Mouse (Mus musculus) kidney, embryonic 14.5 days (tissue): ENCODE data around the gene Camkv. TPM values are rescaled to one million over a fixed set of nuclear protein-coding genes. Genes with fewer than 3 reads are reported as not detected.

ENCODE experiments used
- ATAC-seq: fragments of 200-750 bp; cut with Nextera tagmentation; 2 replicates; pipeline ENCODE4 v1.8.0; 2017; ENCODE audit warnings: moderate number of reproducible peaks, mild to moderate bottlenecking, moderate TSS enrichment, moderate library complexity; ENCODE audit not compliant: low FRiP score, low TSS enrichment
- H3K27ac ChIP-seq: fragments of 300-500 bp; sonication (generic); 2 replicates; pipeline ENCODE4 v1.5.1; 2014; ENCODE audit warnings: low read depth, mild to moderate bottlenecking, low read length, moderate library complexity, mixed read lengths
- H3K27me3 ChIP-seq: fragments of 300-500 bp; sonication (generic); 2 replicates; pipeline ENCODE4 v1.6.1; 2014; ENCODE audit warnings: mild to moderate bottlenecking, low read length; ENCODE audit not compliant: control insufficient read depth, insufficient read depth
- H3K36me3 ChIP-seq: fragments of 300-500 bp; sonication (generic); 2 replicates; pipeline ENCODE4 v1.6.1; 2014; ENCODE audit warnings: low read length, mixed read lengths; ENCODE audit not compliant: control insufficient read depth, insufficient read depth
- H3K4me1 ChIP-seq: fragments of 300-500 bp; sonication (generic); 2 replicates; pipeline ENCODE4 v1.6.1; 2014; ENCODE audit warnings: low read length, mixed read lengths; ENCODE audit not compliant: control insufficient read depth, insufficient read depth
- H3K4me2 ChIP-seq: fragments of 300-500 bp; sonication (generic); replicated peaks from 2 replicates; pipeline ENCODE4 v1.6.1; 2014; ENCODE audit warnings: low read depth, mild to moderate bottlenecking, low read length
- H3K4me3 ChIP-seq: fragments of 300-500 bp; sonication (generic); 2 replicates; pipeline ENCODE4 v1.5.1; 2014; ENCODE audit warnings: mild to moderate bottlenecking, low read length
- H3K9ac ChIP-seq: fragments of 300-500 bp; sonication (generic); 2 replicates; pipeline ENCODE4 v1.6.1; 2014; ENCODE audit warnings: low read depth, mild to moderate bottlenecking, low read length, moderate library complexity
- H3K9me3 ChIP-seq: fragments of 300-500 bp; sonication (generic); 2 replicates; pipeline ENCODE4 v1.6.1; 2016; ENCODE audit warnings: low read length; ENCODE audit not compliant: control insufficient read depth
- WGBS: fragments of 180-500 bp; shearing (Covaris S2); extraction: QIAGEN DNeasy Blood & Tissue Kit; methylation state at CpG from one replicate; pipeline ENCODE4 v1.1.7; 2014; 5-methylcytosine and 5-hydroxymethylcytosine counted together
- polyA plus RNA-seq: library from polyadenylated mRNA; unstranded; fragments of >200 nt; fragmentation: Nextera tagmentation; extraction: Ambion mirVana; gene quantifications from 2 replicates; pipeline ENCODE4 v1.2.1, GENCODE M21; 2014

Gene Camkv
- polyA plus RNA-seq, 1 experiment from 2014 or later = 0.79 TPM

GRCm38 (mm10) chr9:107978815-107979214 is 43.3 kb downstream of the Camkv start:
- Histone ChIP-seq H3K9ac (no peak overlapping the region), H3K9me3 (no peaks in the 10 kb centered on the region), H3K4me1 (peaks cover 35% of the 10 kb centered on the region), H3K27me3 (no peaks in the 10 kb centered on the region), H3K4me3 (no peak overlapping the region), H3K36me3 (0 out of 2 replicates have a peak, but pooled peaks cover 2% of the 10 kb centered on the region), H3K4me2 (no peak overlapping the region), H3K27ac (no peak overlapping the region)
- WGBS = 92% methylated on average over 12 of the region's 12 CpGs
- ATAC-seq = no peak

- Histone ChIP-seq H3K9me3 (no peaks in the 10 kb centered on the region), H3K27me3 (no peaks in the 10 kb centered on the region), H3K4me1 (peaks cover 38% of the 10 kb centered on the region), H3K27ac (peak overlapping the region; percentile 100), H3K36me3 (peaks cover 5% of the 10 kb centered on the region; the same call in 1 of the 2 replicates), H3K4me2 (peak overlapping the region; percentile 45), H3K9ac (peak overlapping the region; percentile 79), H3K4me3 (peak overlapping the region; percentile 37)
- peak; percentile 37; the same call in 1 of the 2 replicates for ATAC-seq
- WGBS = 33% methylated on average over 6 of the region's 7 CpGs
Measured at GRCm38 (mm10) chr9:107981684-107982605, 46.5 kb downstream of the Camkv start.

- Histone ChIP-seq H3K4me1 (peaks cover 40% of the 10 kb centered on the region), H3K4me3 (peak within 1 kb of the TSS; percentile 53), H3K4me2 (peak within 1 kb of the TSS; percentile 45), H3K36me3 (peaks cover 5% of the 10 kb centered on the region; the same call in 1 of the 2 replicates), H3K27ac (peak within 1 kb of the TSS; percentile 100), H3K27me3 (no peaks in the 10 kb centered on the region), H3K9ac (peak within 1 kb of the TSS; percentile 79), H3K9me3 (no peaks in the 10 kb centered on the region)
- WGBS = 3% methylated on average over 14 of the region's 14 CpGs
- peak; percentile 74 for ATAC-seq
Measured at GRCm38 (mm10) chr9:107982681-107983346, 47.3 kb downstream of the Camkv start, which contains the start of gene Gm20661. Gene Gm20661 (plus strand): TSS chr9:107983058.

- Histone ChIP-seq H3K4me2 (peak overlapping the region; percentile 45), H3K27me3 (no peaks in the 10 kb centered on the region), H3K9me3 (no peaks in the 10 kb centered on the region), H3K36me3 (peaks cover 5% of the 10 kb centered on the region; the same call in 1 of the 2 replicates), H3K9ac (peak overlapping the region; percentile 79; the same call in 1 of the 2 replicates), H3K27ac (peak overlapping the region; percentile 100), H3K4me1 (peaks cover 40% of the 10 kb centered on the region), H3K4me3 (peak overlapping the region; percentile 53)
- ATAC-seq = peak; percentile 60
- 5% methylated on average over 4 of the region's 4 CpGs for WGBS
Measured at GRCm38 (mm10) chr9:107983421-107983890, 48.0 kb downstream of the Camkv start.

DNA sequence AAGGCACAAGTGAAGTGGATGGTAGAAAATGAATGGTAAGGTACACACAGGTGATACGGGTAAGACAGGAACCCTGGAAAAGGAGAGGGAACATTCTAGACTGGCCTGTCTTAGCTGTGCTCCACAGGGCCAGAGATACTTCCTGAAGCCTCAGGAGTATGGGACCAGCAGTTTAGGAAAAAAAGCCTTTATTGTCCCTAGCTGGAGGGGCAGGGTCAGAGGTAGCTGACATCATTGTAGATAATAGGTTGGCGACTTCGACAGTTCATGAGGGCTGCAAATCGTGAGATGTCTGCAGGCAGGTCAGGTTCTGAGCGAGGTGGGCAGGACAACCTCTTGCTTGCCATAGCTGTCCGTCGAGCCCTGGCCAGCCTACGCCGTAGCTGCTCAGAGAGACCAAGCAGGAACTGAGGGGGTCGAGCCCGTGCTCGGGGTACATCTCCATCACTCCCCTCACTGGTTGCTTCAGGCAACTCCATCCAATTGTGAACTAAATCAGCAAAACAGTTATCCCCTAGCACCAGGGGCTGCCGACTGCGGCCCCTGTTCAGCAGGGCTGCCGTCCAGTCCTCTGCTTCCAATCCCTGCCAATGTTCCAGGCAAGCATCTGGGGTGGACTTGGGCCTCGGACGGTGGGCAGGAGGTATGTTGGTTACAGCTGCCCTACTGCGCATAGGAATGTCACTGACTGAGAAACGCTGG is 48.7 kb downstream of the Camkv start:
- H3K27ac ChIP-seq = peak overlapping the region; percentile 100
- H3K27me3 ChIP-seq = no peaks in the 10 kb centered on the region
- H3K4me2 ChIP-seq = peak overlapping the region; percentile 45
- H3K9ac ChIP-seq = peak overlapping the region; percentile 79
- 34% methylated on average over 19 of the region's 19 CpGs for WGBS
- H3K9me3 ChIP-seq = no peaks in the 10 kb centered on the region
- peaks cover 5% of the 10 kb centered on the region; the same call in 1 of the 2 replicates for H3K36me3 ChIP-seq
- H3K4me3 ChIP-seq = peak overlapping the region; percentile 53
- ATAC-seq = no peak
- H3K4me1 ChIP-seq = peaks cover 40% of the 10 kb centered on the region

GRCm38 (mm10) chr9:107984754-107985055 is 49.2 kb downstream of the Camkv start:
- peak overlapping the region; percentile 45 for H3K4me2 ChIP-seq
- no peak for ATAC-seq

DNA sequence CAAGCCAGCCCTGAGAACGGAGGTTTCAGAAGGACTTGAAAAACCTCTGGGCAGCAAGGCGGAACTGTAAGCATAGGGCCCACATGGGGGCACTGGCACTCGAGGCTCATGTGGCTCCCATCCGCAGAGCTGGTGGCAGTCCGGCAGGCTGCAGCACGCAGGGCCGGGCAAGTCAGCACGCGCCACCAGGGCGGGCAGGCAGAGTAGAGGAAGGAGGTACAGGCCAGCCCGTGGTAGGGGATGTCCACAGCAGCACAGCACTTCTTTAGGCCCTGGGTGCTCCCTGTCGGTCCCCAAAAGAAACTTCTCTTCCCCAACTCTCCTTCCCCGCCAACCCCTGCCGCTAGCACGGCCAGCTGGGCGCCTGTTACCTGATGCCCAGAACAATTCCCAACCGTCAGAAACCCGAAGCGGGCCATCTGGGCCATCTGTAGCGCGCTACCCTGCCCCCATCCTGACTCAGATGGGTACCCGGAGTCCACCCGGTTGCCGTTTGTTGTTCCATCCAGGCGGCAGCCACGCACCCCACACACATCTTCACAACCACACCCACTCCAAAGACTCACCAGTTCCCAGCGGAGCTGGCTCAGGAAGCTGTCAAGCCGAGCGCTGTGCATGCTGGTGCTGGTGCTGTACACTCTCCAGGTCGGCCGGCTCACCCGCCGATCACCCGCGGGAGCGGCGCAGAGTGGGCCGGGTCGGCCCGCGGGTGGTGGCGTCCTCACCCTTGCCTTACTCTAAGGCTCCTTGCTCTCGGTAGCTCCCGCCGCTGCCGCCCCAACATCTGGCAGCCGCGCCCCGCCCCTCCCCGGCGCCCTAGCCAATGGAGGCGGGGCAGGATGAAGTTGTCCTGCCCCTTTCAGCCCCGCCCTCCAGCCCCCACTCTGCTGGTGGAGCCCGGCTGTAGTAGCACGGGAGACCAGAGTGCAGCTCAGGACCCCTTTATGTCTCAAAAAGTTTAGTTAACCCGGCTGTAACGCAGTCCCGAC is 50.0 kb downstream of the Camkv start, which contains the start of gene Inka1:
Gene Inka1 (minus strand): TSS at position 749 of the 989 bp plus-strand sequence.
- H3K27me3 ChIP-seq = no peaks in the 10 kb centered on the region
- H3K4me2 ChIP-seq = peak within 1 kb of the TSS; percentile 45
- peaks cover 40% of the 10 kb centered on the region for H3K4me1 ChIP-seq
- no peaks in the 10 kb centered on the region for H3K9me3 ChIP-seq
- H3K36me3 ChIP-seq = peaks cover 3% of the 10 kb centered on the region; the same call in 1 of the 2 replicates
- ATAC-seq = peak; percentile 64
- peak within 1 kb of the TSS; percentile 100 for H3K27ac ChIP-seq
- 0% methylated on average over 55 of the region's 58 CpGs for WGBS
- H3K9ac ChIP-seq = peak within 1 kb of the TSS; percentile 79
- H3K4me3 ChIP-seq = peak within 1 kb of the TSS; percentile 53

More at GRCm38 (mm10) chr9:107984754-107985055, 49.2 kb downstream of the Camkv start:
- H3K9me3 ChIP-seq = no peaks in the 10 kb centered on the region
- WGBS = 32% methylated on average over 9 of the region's 9 CpGs
- H3K9ac ChIP-seq = peak overlapping the region; percentile 79
- H3K4me1 ChIP-seq = peaks cover 40% of the 10 kb centered on the region
- peak overlapping the region; percentile 53 for H3K4me3 ChIP-seq
- no peaks in the 10 kb centered on the region for H3K27me3 ChIP-seq
- H3K36me3 ChIP-seq = peaks cover 5% of the 10 kb centered on the region; the same call in 1 of the 2 replicates
- peak overlapping the region; percentile 100 for H3K27ac ChIP-seq
